Mouse (Mus musculus): ENCODE results near the gene Arhgap40.

- TF ChIP-seq CTCF (IDR thresholded peaks at IDR 0.05; ENCODE audit: borderline replicate concordance, insufficient read depth, low read depth, low read length) (no peak), POLR2A (IDR thresholded peaks at IDR 0.05; ENCODE audit: borderline replicate concordance, insufficient read depth, low read length) (no peak)
Observed at GRCm38 (mm10) chr2:158584621-158585358, 72.2 kb downstream of the Arhgap40 start.

Data from cerebellum, adult 2 months (tissue).